Mouse (Mus musculus): ENCODE measurements at regions not wholly inside any gene's neighbourhood (a gene's known extent, or its start where the extent isn't known, plus 50 kb on each side); places are given as distances from the start of the nearest gene placed in this dataset.

DNA sequence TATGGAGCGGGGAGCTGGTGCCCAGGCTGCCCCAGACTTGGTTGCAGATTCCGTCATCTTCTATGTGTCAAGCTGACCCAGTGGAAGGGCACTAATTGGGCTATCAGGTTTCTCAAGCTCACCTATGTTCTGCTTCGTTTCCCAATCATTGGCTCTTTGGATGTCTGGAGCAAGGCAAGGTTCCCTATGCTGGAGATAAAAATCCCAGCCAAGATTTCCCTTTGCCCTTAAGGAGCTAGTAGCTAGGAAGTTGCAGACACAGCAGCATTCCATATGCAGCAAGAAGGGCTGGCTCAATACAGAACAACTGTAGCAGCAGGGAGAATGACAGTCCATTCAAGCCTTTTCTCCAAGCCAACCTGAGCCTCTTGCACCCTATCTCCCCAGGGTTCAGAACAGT lies 159.2 kb upstream of the Zfp706 start:
- no peak for DNase-seq (ENCODE audit: low spot score in 2 of 2)

GRCm38 (mm10) chr15:37165887-37166507 lies 158.4 kb upstream of the Zfp706 start:
- no peak for DNase-seq (ENCODE audit: low spot score in 2 of 2)

DNA sequence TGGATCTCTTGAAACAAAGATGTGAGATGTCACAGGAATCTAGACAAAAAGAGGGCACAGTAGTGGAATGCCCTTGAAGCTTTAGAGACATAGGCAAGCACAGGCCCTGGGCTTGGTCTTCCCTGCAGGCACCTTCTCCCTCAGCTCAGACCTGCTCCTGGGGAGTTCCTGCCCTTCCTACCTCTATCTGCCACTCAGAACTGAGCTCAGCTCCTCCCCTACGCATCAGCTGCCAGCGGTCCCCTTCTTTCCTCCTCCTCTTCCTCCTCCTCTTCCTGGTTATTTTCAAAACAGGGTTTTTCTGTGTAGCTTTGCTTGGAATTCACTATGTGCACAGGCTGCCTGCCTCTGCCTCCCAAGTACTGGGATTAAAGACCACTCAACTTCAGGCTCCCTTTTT lies 157.6 kb upstream of the Zfp706 start:
- no peak for DNase-seq (ENCODE audit: low spot score in 2 of 2)

- no peak for DNase-seq (ENCODE audit: low spot score in 2 of 2)
These were observed 156.9 kb upstream of the Zfp706 start for GRCm38 (mm10) chr15:37164191-37165135.

- no peak for DNase-seq (ENCODE audit: low spot score in 2 of 2)
These were observed 152.4 kb upstream of the Zfp706 start for GRCm38 (mm10) chr15:37159956-37160355.

- no peak for DNase-seq (ENCODE audit: low spot score in 2 of 2)
These were observed 151.8 kb upstream of the Zfp706 start for GRCm38 (mm10) chr15:37159349-37159748.

DNA sequence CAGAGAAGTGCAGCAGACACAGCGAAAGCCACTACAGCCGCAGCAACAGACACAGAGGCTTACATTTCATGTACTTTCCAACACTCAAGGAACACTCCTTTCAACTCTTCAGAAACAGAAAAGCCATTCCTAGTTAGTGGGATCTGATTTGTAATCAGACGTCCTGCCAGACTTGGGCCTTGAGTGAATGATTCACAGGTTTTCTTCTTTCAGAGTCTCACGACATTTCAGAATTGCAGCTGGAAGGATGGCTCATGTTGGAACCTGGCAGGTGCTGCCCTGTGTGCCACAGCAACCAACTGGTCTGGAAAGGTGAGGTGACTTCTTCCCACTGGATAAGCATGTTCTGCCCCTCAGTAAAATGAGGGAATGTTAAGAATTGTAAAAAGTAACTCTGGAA lies 149.8 kb upstream of the Zfp706 start:
- no peak for DNase-seq (ENCODE audit: low spot score in 2 of 2)

- DNase-seq (ENCODE audit: low spot score in 2 of 2) = no peak
These were observed 147.4 kb upstream of the Zfp706 start for GRCm38 (mm10) chr15:37154934-37155333.

GRCm38 (mm10) chr15:37153177-37153576 lies 145.6 kb upstream of the Zfp706 start:
- DNase-seq (ENCODE audit: low spot score in 2 of 2) = no peak

DNA sequence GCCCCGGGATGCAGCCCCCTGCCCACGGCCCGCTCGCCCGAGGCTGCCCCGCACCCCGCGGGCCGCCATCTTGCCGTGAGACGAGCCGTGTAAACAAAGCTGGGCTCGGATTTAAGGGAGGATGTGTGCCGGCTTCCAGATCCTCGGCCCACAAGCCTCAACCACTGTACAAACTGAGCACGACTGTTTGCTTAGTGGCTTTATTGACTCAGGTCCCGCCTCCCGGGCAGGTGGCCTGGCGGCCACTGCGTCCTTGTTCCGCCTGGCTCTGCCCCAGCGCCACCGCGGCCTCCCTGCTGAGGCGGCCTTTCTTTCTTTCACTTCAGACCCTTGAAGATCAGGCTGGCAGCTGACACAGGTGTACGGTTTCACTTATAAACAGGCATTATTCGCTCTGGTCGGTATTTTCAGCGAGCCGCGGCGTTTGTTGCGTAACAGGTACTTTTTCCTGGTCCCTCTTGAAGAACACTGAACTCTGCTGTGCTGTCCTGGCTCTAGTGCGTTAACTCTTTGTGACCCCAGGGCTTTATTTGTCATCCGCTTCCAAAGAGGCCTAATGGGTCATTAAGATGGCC lies 128.1 kb upstream of the Zfp706 start:
- peak; percentile 41 to 65 for DNase-seq (ENCODE audit: low spot score in 2 of 2)

DNA sequence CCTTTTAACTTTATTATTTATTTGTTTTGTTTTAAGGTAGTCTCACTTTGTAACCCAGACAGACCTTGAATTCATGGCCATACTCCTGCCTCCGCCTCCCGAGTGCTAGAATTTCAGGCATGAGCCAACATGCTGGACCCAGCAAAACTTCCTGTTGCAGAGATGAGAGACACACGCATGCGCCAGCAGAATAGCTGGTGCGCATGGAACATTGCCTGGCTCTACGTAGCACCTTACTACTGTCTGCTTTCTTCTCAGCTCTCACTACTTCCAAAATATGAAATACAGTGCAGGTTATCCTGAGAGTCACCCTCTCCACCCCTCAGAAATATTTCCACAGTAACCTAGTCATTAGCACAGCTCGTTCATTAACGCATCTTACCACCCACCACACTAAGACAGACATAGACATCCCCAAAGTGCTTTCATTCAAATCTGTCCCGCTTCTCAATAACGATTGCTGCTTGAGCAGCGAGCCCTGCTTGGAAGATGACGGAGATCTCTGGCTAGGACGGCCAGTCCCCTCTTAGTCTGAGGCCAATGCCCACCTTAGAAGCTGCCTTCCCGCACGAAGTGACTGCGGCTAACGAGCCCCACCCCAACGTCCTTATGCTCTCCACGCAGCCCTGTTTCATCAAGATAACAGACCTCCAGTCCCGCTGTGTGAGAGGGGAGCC lies 127.5 kb upstream of the Zfp706 start:
- DNase-seq (ENCODE audit: low spot score in 2 of 2) = peak; percentile 32 to 60

- DNase-seq (ENCODE audit: low spot score in 2 of 2) = no peak
These were observed 126.8 kb upstream of the Zfp706 start for GRCm38 (mm10) chr15:37134386-37134785.

DNA sequence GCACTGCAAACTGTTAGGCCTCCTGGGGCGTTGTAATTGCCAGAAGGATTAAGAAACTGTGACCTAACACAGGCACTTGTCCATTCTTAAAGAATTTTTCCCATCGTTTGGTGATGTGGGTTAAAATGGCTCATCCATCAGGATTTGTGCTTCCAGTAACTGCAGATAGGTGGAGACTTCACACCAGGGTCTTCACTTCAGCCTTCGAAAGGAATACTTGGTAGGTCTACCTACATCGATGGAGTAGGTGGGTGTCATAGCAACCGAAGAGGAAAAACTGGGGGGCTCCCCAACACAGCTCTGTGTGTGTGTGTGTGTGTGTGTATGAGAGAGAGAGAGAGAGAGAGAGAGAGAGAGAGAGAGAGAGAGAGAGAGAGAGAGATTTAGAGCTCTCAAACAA lies 126.3 kb upstream of the Zfp706 start:
- peak in 1 of 2 experiments; percentile 22 for DNase-seq (ENCODE audit: low spot score in 2 of 2)

DNA sequence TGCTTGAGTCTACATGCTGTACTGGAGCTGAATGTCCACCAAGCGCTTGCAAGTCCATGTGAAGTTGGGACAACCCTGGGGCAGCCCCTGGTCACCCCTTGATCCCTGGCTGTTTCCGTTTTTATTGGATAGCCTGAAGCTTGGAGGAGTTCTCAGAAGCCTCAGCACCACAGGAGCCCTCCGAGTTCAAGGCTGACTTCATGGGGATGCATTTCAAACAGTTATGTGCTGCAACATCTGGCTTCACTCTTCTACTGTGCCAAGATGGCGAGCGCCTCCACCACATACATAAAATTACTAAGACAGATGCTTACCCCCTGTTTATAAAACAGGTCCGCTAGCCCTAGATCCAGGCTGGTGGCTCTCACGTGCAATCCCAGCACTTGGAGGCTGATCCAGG lies 120.1 kb upstream of the Zfp706 start:
- DNase-seq (ENCODE audit: low spot score in 2 of 2) = no peak

DNA sequence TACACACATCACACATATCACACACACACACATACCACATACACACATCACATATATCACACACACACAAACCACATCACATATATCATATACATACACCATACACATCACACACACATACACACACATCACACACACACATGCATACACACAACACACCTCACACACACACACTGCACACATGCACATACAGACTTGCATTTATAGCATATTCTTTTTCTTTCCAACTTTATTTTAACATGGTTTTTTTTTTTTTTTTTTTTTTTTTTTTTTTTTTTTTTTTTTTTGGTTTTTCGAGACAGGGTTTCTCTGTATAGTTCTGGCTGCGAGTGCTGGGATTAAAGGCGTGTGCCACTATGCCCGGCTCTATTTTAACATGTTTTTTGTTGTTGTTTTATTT lies 119.6 kb upstream of the Zfp706 start:
- no peak for DNase-seq (ENCODE audit: low spot score in 2 of 2)

DNA sequence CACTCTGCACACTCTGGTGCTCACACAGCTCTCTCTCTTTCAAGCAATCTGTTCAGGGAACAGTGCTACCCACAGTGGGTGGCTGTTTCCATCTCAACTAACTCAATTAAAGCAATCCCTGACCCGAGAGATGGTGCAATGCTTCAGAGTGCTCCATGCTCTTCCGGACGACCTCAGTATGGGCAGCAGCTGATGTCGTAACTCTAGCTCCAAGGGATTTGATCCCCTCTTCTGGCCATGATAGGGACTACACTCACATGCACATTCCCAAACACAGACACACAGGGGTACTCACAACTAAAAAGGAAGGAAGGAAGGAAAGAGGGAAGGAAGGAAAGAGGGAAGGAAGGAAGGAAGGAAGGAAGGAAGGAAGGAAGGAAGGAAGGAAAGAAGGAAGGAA lies 118.2 kb upstream of the Zfp706 start:
- DNase-seq (ENCODE audit: low spot score in 2 of 2) = no peak

- no peak for DNase-seq (ENCODE audit: low spot score in 2 of 2)
These were observed 117.4 kb upstream of the Zfp706 start for GRCm38 (mm10) chr15:37124951-37125350.

DNA sequence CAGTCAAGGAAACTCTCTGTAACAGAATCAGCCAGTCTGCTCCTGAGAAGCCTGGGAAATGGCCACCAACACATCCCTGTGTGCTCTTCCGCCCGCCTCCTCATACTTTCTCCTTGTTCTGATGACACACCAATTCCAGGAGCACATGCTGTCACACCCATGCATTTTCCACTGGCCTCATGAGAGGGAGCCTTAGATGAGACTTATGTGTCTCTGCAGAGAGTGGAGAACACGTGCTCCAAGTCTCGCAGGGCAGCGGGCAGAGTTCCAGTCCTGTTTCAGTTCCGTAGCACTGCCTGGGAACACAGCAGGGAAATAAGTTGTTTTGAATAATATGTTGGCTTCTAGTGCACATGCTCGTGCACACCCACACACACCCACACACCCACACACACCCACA lies 116.7 kb upstream of the Zfp706 start:
- DNase-seq (ENCODE audit: low spot score in 2 of 2) = peak in 1 of 2 experiments; percentile 53

- peak; percentile 90 to 93 for DNase-seq (ENCODE audit: low spot score in 2 of 2)
These were observed 112.8 kb upstream of the Zfp706 start for GRCm38 (mm10) chr15:37120381-37120780.

GRCm38 (mm10) chr15:37114119-37114518 lies 106.5 kb upstream of the Zfp706 start:
- peak in 1 of 2 experiments; percentile 78 for DNase-seq (ENCODE audit: low spot score in 2 of 2)

- DNase-seq (ENCODE audit: low spot score in 2 of 2) = no peak
These were observed 102.9 kb upstream of the Zfp706 start for GRCm38 (mm10) chr15:37110462-37110861.

DNA sequence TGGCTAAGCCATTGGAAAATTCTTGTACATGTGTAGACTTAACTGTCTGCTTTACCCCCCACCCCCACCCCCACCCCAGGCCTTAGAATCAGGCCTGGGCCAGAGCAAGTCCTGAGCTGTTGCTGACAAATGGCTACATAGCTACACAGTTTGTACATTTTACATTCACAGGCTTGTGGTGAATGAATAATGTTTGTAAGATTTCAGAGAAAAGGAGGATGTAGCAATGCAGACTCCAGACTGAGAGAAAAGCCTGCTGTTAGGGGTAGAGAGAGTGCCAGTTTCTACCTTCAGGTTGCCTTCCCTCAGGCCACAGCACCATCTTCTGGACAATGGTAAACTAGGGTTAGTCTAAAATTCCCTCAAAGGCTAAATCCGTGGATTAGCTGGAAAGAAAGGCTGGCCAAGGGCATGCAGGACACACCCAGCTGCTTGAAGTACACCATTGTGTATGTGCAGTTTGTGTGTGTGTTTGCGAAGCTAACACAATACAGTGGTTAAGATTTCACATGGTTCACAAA lies 94.5 kb upstream of the Zfp706 start:
- DNase-seq (ENCODE audit: low spot score in 2 of 2) = peak in 1 of 2 experiments; percentile 23

Data from right cerebral cortex, adult 2 months (tissue).